8 mouse cellular contexts compared by ENCODE assay signal in genomic region chrX:75382195-75382771, GRCm38 (mm10). TPM values are rescaled to one million over a fixed set of nuclear protein-coding genes. Genes with fewer than 3 reads are reported as not detected.
DNase-seq lines count a peak whose midpoint lies in the region; ATAC-seq lines count a peak whose summit lies in the region.

TSS of gene Fundc2 (plus strand) at chrX:75382399.
TSS of gene F8 (minus strand) at chrX:75382615.

- WGBS in hindbrain, embryonic 11.5 days, result 8% methylated on average over 18 of the region's 25 CpGs
- 12% methylated on average over 17 of the region's 25 CpGs for WGBS in lung, embryonic 16.5 days

- peak within 1 kb of the TSS; percentile 61 for H3K9ac ChIP-seq in hindbrain, embryonic 11.5 days (ENCODE audit: low read depth, low read length)
- peak within 1 kb of the TSS; percentile 73 for H3K9ac ChIP-seq in lung, embryonic 16.5 days (ENCODE audit: low read length)

- H3K4me3 ChIP-seq in hindbrain, embryonic 11.5 days (ENCODE audit: low read depth, low read length), result peak within 1 kb of the TSS; percentile 36
- peak within 1 kb of the TSS; percentile 60 for H3K4me3 ChIP-seq in lung, embryonic 16.5 days (ENCODE audit: low read length)

- no peaks in the 10 kb centered on the region for H3K27me3 ChIP-seq in hindbrain, embryonic 11.5 days (ENCODE audit: control insufficient read depth, insufficient read depth, low read length)
- no peaks in the 10 kb centered on the region for H3K27me3 ChIP-seq in lung, embryonic 16.5 days (ENCODE audit: control insufficient read depth, insufficient read depth, low read depth, low read length)

- peak; percentile 90 for DNase-seq in NIH3T3 (ENCODE audit: low read depth)
- peak; percentile 84 for DNase-seq in cerebellum, adult 9-11 months
- DNase-seq in frontal cortex, adult 2 months (ENCODE audit: extremely low spot score in 1 of 2, low spot score in 1 of 2), result peak; percentile 49 to 51
- peak; percentile 76 for DNase-seq in hindbrain, embryonic 11.5 days (ENCODE audit: low spot score)
- peak; percentile 81 for DNase-seq in layer of hippocampus, adult 9-11 months
- peak; percentile 14 for DNase-seq in ovary, postnatal 10 days (ENCODE audit: low spot score)
- peak; percentile 83 for DNase-seq in thymus, postnatal 0 days (ENCODE audit: low spot score)

- no peaks in the 10 kb centered on the region for H3K9me3 ChIP-seq in hindbrain, embryonic 11.5 days (ENCODE audit: control insufficient read depth, low read length)
- H3K9me3 ChIP-seq in lung, embryonic 16.5 days (ENCODE audit: control insufficient read depth, low read length), result no peaks in the 10 kb centered on the region

- H3K4me2 ChIP-seq in hindbrain, embryonic 11.5 days (replicated peaks; ENCODE audit: low read depth, low read length), result peak within 1 kb of the TSS; percentile 33
- H3K4me2 ChIP-seq in lung, embryonic 16.5 days (ENCODE audit: low read depth, low read length), result peak within 1 kb of the TSS; percentile 50

- H3K36me3 ChIP-seq in hindbrain, embryonic 11.5 days (ENCODE audit: control insufficient read depth, insufficient read depth, low read length), result no peaks in the 10 kb centered on the region
- H3K36me3 ChIP-seq in lung, embryonic 16.5 days (ENCODE audit: control insufficient read depth, insufficient read depth, low read length), result no peaks in the 10 kb centered on the region

- no peaks in the 10 kb centered on the region for H3K4me1 ChIP-seq in hindbrain, embryonic 11.5 days (replicated peaks; ENCODE audit: control insufficient read depth, insufficient read depth, low read length)
- H3K4me1 ChIP-seq in lung, embryonic 16.5 days (replicated peaks; ENCODE audit: control insufficient read depth, insufficient read depth, low read length), result no peaks in the 10 kb centered on the region

- peak; percentile 98 for ATAC-seq in hindbrain, embryonic 11.5 days (ENCODE audit: low FRiP score)
- peak; percentile 99 for ATAC-seq in lung, embryonic 16.5 days (ENCODE audit: low read depth)

- H3K27ac ChIP-seq in hindbrain, embryonic 11.5 days (ENCODE audit: low read depth, low read length), result no peak within 1 kb of the TSS
- H3K27ac ChIP-seq in lung, embryonic 16.5 days (ENCODE audit: low read length), result peak within 1 kb of the TSS; percentile 84

RNA-seq across cellular contexts. Expression of gene Fundc2, which starts in this region (rescaled TPM):
- polyA plus RNA-seq in frontal cortex, adult 2 months (2012; rRNA removed), result 27.1 and 31.0 TPM in 2 replicates
- 37.5 and 44.6 TPM in 2 replicates for polyA plus RNA-seq in hindbrain, embryonic 11.5 days (2014; fragmentation: Nextera tagmentation; extraction: Ambion mirVana)
- polyA plus RNA-seq in lung, embryonic 16.5 days (2015; fragmentation: Nextera tagmentation; extraction: Ambion mirVana), result 72.9 and 73.4 TPM in 2 replicates
- 75.4 and 83.2 TPM in 2 replicates for polyA plus RNA-seq in thymus, postnatal 0 days (2015; fragmentation: Nextera tagmentation; extraction: Ambion mirVana)

RNA-seq across cellular contexts. Expression of gene F8, which starts in this region (rescaled TPM):
- 0.53 and 0.72 TPM in 2 replicates for polyA plus RNA-seq in frontal cortex, adult 2 months (2012; rRNA removed)
- polyA plus RNA-seq in hindbrain, embryonic 11.5 days (2014; fragmentation: Nextera tagmentation; extraction: Ambion mirVana), result 0.73 and 1.0 TPM in 2 replicates
- 2.2 and 2.4 TPM in 2 replicates for polyA plus RNA-seq in lung, embryonic 16.5 days (2015; fragmentation: Nextera tagmentation; extraction: Ambion mirVana)
- polyA plus RNA-seq in thymus, postnatal 0 days (2015; fragmentation: Nextera tagmentation; extraction: Ambion mirVana), result 1.8 TPM in 2 replicates

Comparison
In these comparisons a context has a peak if more than half of its experiments do, and no peak if none do; other contexts are left out.
1. DNase-seq: peak in every context shown above with its lines; median percentile 90 in NIH3T3; 84 in cerebellum, adult 9-11 months; 83 in thymus, postnatal 0 days; 81 in layer of hippocampus, adult 9-11 months; 76 in hindbrain, embryonic 11.5 days; 50 in frontal cortex, adult 2 months; 14 in ovary, postnatal 10 days.